Mouse (Mus musculus): ENCODE measurements at regions not wholly inside any gene's neighbourhood (a gene's known extent, or its start where the extent isn't known, plus 50 kb on each side); places are given as distances from the start of the nearest gene placed in this dataset.

GRCm38 (mm10) chr11:112956748-112957440 lies 174.9 kb downstream of the Sox9 start:
- TF ChIP-seq POLR2A (IDR thresholded peaks at IDR 0.05; ENCODE audit: borderline replicate concordance, extremely low read depth, low read depth, low read length), result no peak
- TF ChIP-seq CTCF (IDR thresholded peaks at IDR 0.05; ENCODE audit: insufficient read depth, low read length), result no peak
- H3K4me1 ChIP-seq (ENCODE audit: control insufficient read depth, insufficient read depth, low read length), result no peaks in the 10 kb centered on the region; the same call in 1 of the 2 replicates
- 59% methylated on average over 5 of the region's 5 CpGs for WGBS
- no peak for DNase-seq
- no peak overlapping the region for H3K4me3 ChIP-seq (replicated peaks; ENCODE audit: extremely low read depth, low read depth, low read length)

DNA sequence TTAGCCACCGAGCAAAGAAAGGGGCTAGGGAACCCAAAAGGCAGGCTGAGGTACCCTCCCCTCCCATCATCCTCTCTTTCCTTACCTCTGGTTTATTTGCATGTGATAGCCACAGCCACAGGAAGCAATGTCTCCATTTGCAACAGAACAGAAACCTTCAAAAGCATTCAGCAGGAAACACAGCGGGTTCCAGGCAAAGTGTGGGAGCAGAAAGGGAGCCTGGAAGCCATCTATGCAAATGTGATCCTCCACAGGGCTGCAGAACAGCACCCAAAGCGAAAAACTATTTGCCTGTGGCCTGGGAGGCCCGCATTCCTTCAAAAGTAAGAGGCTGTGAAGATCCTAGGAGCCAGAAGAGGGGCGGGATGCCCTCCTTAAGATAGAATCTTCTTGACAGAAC lies 177.6 kb downstream of the Sox9 start:
- Histone ChIP-seq H3K4me3 (replicated peaks; ENCODE audit: extremely low read depth, low read depth, low read length) (no peak overlapping the region), H3K4me1 (ENCODE audit: control insufficient read depth, insufficient read depth, low read length) (no peaks in the 10 kb centered on the region)
- WGBS, result 47% methylated on average over 5 of the region's 5 CpGs
- DNase-seq, result no peak
- no peak for TF ChIP-seq CTCF (IDR thresholded peaks at IDR 0.05; ENCODE audit: insufficient read depth, low read length)
- no peak for TF ChIP-seq POLR2A (IDR thresholded peaks at IDR 0.05; ENCODE audit: borderline replicate concordance, extremely low read depth, low read depth, low read length)

- no peak for TF ChIP-seq POLR2A (IDR thresholded peaks at IDR 0.05; ENCODE audit: borderline replicate concordance, extremely low read depth, low read depth, low read length)
- no peak for TF ChIP-seq CTCF (IDR thresholded peaks at IDR 0.05; ENCODE audit: insufficient read depth, low read length)
- 50% methylated on average over 8 of the region's 8 CpGs for WGBS
- DNase-seq, result no peak
Measured at GRCm38 (mm10) chr11:112973286-112973685, 191.3 kb downstream of the Sox9 start.

DNA sequence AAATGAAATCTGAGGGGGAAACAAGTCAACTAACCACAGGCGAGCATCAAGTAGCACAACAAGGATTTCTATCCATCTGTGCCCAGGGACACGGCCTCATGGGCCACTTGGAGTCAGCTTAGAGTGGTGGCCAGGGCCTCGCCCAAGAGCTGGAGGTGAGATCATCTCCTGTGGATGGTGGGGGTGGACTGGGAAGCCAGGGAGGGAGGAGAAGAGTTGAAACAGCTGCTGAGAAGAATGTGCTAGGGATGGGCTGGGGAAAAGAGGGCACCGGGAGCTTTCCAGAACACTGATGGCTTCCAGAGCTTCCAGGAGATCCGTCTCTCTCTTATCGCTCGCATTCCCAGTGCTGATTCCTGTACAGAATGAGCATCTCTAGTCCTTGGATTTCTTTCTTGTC lies 192.9 kb downstream of the Sox9 start:
- TF ChIP-seq POLR2A (IDR thresholded peaks at IDR 0.05; ENCODE audit: borderline replicate concordance, extremely low read depth, low read depth, low read length), result no peak
- TF ChIP-seq CTCF (IDR thresholded peaks at IDR 0.05; ENCODE audit: insufficient read depth, low read length), result no peak
- no peaks in the 10 kb centered on the region; the same call in 1 of the 2 replicates for H3K4me1 ChIP-seq (ENCODE audit: control insufficient read depth, insufficient read depth, low read length)
- no peak for DNase-seq
- WGBS, result 87% methylated on average over 7 of the region's 7 CpGs
- H3K4me3 ChIP-seq (replicated peaks; ENCODE audit: extremely low read depth, low read depth, low read length), result no peak overlapping the region

More at GRCm38 (mm10) chr11:112973286-112973685, 191.3 kb downstream of the Sox9 start:
- no peak overlapping the region for H3K4me3 ChIP-seq (replicated peaks; ENCODE audit: extremely low read depth, low read depth, low read length)
- no peaks in the 10 kb centered on the region for H3K4me1 ChIP-seq (ENCODE audit: control insufficient read depth, insufficient read depth, low read length)

- Histone ChIP-seq H3K4me3 (replicated peaks; ENCODE audit: extremely low read depth, low read depth, low read length) (no peak overlapping the region), H3K4me1 (ENCODE audit: control insufficient read depth, insufficient read depth, low read length) (no peaks in the 10 kb centered on the region; the same call in 1 of the 2 replicates)
- TF ChIP-seq CTCF (IDR thresholded peaks at IDR 0.05; ENCODE audit: insufficient read depth, low read length) (no peak), POLR2A (IDR thresholded peaks at IDR 0.05; ENCODE audit: borderline replicate concordance, extremely low read depth, low read depth, low read length) (no peak)
- WGBS, result 40% methylated on average over 12 of the region's 12 CpGs
- no peak for DNase-seq
Measured at GRCm38 (mm10) chr11:112976914-112977785, 195.1 kb downstream of the Sox9 start.

- WGBS, result 21% methylated on average over 6 of the region's 6 CpGs
- no peak overlapping the region for H3K4me3 ChIP-seq (replicated peaks; ENCODE audit: extremely low read depth, low read depth, low read length)
- no peak for TF ChIP-seq POLR2A (IDR thresholded peaks at IDR 0.05; ENCODE audit: borderline replicate concordance, extremely low read depth, low read depth, low read length)
- TF ChIP-seq CTCF (IDR thresholded peaks at IDR 0.05; ENCODE audit: insufficient read depth, low read length), result no peak
- H3K4me1 ChIP-seq (ENCODE audit: control insufficient read depth, insufficient read depth, low read length), result no peaks in the 10 kb centered on the region; the same call in 1 of the 2 replicates
- DNase-seq, result no peak
Measured at GRCm38 (mm10) chr11:112978884-112979283, 196.9 kb downstream of the Sox9 start.

DNA sequence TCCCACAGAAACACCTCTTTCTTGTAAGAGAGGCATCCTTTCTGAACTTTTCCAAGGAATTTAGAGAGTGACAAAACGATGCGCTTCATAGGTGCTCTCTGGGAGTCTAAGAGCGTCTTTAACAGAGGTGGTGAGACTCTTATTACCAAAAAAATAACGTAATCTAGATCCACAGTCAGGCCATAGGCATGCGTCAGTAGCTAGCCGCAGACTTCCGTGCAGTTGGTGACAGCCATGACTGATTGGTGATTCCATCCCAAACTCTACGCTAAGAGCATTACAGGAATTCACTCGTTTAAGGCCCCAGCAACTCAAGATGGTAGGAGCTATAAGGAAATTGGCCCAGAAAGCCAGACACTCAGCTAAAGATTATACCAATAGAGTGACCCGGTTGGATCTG lies 197.4 kb downstream of the Sox9 start:
- H3K4me1 ChIP-seq (ENCODE audit: control insufficient read depth, insufficient read depth, low read length), result no peaks in the 10 kb centered on the region; the same call in 1 of the 2 replicates
- H3K4me3 ChIP-seq (replicated peaks; ENCODE audit: extremely low read depth, low read depth, low read length), result no peak overlapping the region
- WGBS, result 68% methylated on average over 10 of the region's 10 CpGs
- DNase-seq, result no peak
- no peak for TF ChIP-seq POLR2A (IDR thresholded peaks at IDR 0.05; ENCODE audit: borderline replicate concordance, extremely low read depth, low read depth, low read length)
- TF ChIP-seq CTCF (IDR thresholded peaks at IDR 0.05; ENCODE audit: insufficient read depth, low read length), result no peak

DNA sequence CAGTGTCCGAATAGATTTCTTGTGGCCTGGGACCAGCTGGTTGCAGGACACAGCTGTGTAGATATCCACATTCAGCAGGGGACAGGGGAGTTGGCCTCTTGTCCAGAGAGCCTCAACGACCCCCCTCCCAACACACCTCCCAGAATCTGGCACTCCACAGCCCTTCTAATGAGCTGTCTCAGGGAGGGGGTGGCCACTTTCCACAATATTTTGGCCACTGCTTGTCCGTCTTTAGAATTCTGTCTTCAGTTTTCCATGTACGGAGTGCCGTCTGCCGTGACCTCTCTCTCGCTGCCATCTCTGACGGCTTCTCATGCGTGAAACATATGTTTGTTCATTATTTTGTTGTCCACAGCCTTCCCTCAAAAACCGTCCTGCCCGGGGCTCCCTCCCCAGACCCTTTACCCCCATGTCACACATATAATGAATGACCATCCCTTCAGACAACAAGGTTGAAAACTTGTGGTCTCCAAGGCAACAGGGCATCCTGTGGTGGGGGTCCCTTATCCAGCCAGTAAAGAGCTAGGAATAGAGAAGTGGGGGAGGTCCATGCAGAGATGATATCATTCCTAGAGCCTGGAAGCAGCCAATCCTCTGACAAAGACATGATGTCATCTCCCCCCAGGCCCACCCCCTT lies 200.3 kb downstream of the Sox9 start:
- no peaks in the 10 kb centered on the region; the same call in 1 of the 2 replicates for H3K4me1 ChIP-seq (ENCODE audit: control insufficient read depth, insufficient read depth, low read length)
- 69% methylated on average over 11 of the region's 11 CpGs for WGBS
- TF ChIP-seq POLR2A (IDR thresholded peaks at IDR 0.05; ENCODE audit: borderline replicate concordance, extremely low read depth, low read depth, low read length) (no peak), CTCF (IDR thresholded peaks at IDR 0.05; ENCODE audit: insufficient read depth, low read length) (no peak)

More for the DNA sequence above, 200.3 kb downstream of the Sox9 start:
- no peak for DNase-seq
- no peak overlapping the region for H3K4me3 ChIP-seq (replicated peaks; ENCODE audit: extremely low read depth, low read depth, low read length)
